Mouse (Mus musculus) common myeloid progenitor, adult 5-6 weeks (primary cell): Measurements from ENCODE around the gene Gab2. TPM values are rescaled to one million over a fixed set of nuclear protein-coding genes. Genes with fewer than 3 reads are reported as not detected.
"Not testable (repeated sequence)": the region's sequence is repeated elsewhere in the genome, so short reads cannot be mapped to it uniquely, and the experiment has no call there.

Experiments
- ATAC-seq: replicated peaks from 2 replicates; pipeline ENCODE4 v1.8.0; 2016; ENCODE audit warnings: low read depth, mild to moderate bottlenecking, moderate TSS enrichment, inconsistent platforms; ENCODE audit not compliant: poor library complexity, severe bottlenecking
- total RNA-seq: library from RNA; stranded (forward); fragments of 200-1000, 187-1606 nt; gene quantifications from 2 replicates; pipeline ENCODE4 v1.2.3, GENCODE M21; 2017

Gene Gab2
- total RNA-seq, 1 experiment from 2014 or later, result 16.8 TPM

- no peak for ATAC-seq
These were observed 164.0 kb downstream of the Gab2 start for GRCm38 (mm10) chr7:97245261-97245949.

GRCm38 (mm10) chr7:97245950-97246578, 164.7 kb downstream of the Gab2 start:
- not testable (repeated sequence) for ATAC-seq

- no peak for ATAC-seq
These were observed 166.3 kb downstream of the Gab2 start for GRCm38 (mm10) chr7:97247661-97248060.

GRCm38 (mm10) chr7:97248136-97248535, 166.8 kb downstream of the Gab2 start:
- ATAC-seq, result no peak

GRCm38 (mm10) chr7:97251638-97252037, 170.3 kb downstream of the Gab2 start:
- peak; percentile 87 for ATAC-seq

- ATAC-seq, result no peak
These were observed 181.2 kb downstream of the Gab2 start for GRCm38 (mm10) chr7:97262541-97262940.

- peak; percentile 94 for ATAC-seq
These were observed 189.0 kb downstream of the Gab2 start for GRCm38 (mm10) chr7:97270367-97270766.

- peak; percentile 42 for ATAC-seq
These were observed 189.7 kb downstream of the Gab2 start for GRCm38 (mm10) chr7:97271068-97271467.

- ATAC-seq, result no peak
These were observed 215.6 kb downstream of the Gab2 start for GRCm38 (mm10) chr7:97296986-97297385.

GRCm38 (mm10) chr7:97297466-97297865, 216.1 kb downstream of the Gab2 start:
- ATAC-seq, result peak; percentile 87

- no peak for ATAC-seq
These were observed 216.9 kb downstream of the Gab2 start for GRCm38 (mm10) chr7:97298279-97298678.

GRCm38 (mm10) chr7:97298943-97299342, 217.6 kb downstream of the Gab2 start:
- no peak for ATAC-seq

GRCm38 (mm10) chr7:97300914-97301313, 219.5 kb downstream of the Gab2 start:
- no peak for ATAC-seq

- ATAC-seq, result no peak
These were observed 219.9 kb downstream of the Gab2 start for GRCm38 (mm10) chr7:97301321-97301720.

- ATAC-seq, result no peak
These were observed 220.9 kb downstream of the Gab2 start for GRCm38 (mm10) chr7:97302261-97302660.

GRCm38 (mm10) chr7:97302876-97303275, 221.5 kb downstream of the Gab2 start:
- ATAC-seq, result no peak

- no peak for ATAC-seq
These were observed 222.2 kb downstream of the Gab2 start for GRCm38 (mm10) chr7:97303614-97304013.

GRCm38 (mm10) chr7:97304471-97304870, 223.1 kb downstream of the Gab2 start:
- no peak for ATAC-seq

- ATAC-seq, result no peak
These were observed 223.8 kb downstream of the Gab2 start for GRCm38 (mm10) chr7:97305206-97305605.

GRCm38 (mm10) chr7:97306813-97307212, 225.4 kb downstream of the Gab2 start:
- ATAC-seq, result no peak

- no peak for ATAC-seq
These were observed 226.2 kb downstream of the Gab2 start for GRCm38 (mm10) chr7:97307546-97307945.
